In genomic region chr9:57218776-57219175, GRCm38 (mm10) we compare ENCODE assay signal across 41 mouse cellular contexts. TPM values are rescaled to one million over a fixed set of nuclear protein-coding genes. Genes with fewer than 3 reads are reported as not detected.
"Had no signal": no experiment of that assay in that cellular context is flagged by ENCODE, and none has a peak within 500 bp of the region (broad histone marks: within the 10 kb centered on the region; RNA-seq: fewer than 3 reads in every experiment).

No protein-coding gene starts in this region.

- ATAC-seq: forebrain, postnatal 0 days; hindbrain, postnatal 0 days; intestine, embryonic 16.5 days had no signal

- H3K4me1 ChIP-seq: heart, embryonic 12.5 days; hindbrain, embryonic 13.5 days; hindbrain, embryonic 15.5 days; limb, embryonic 13.5 days; limb, embryonic 15.5 days; liver, embryonic 15.5 days had no signal

- H3K36me3 ChIP-seq: heart, embryonic 12.5 days; hindbrain, embryonic 13.5 days; hindbrain, embryonic 15.5 days; limb, embryonic 13.5 days; limb, embryonic 15.5 days; liver, embryonic 13.5 days; liver, embryonic 15.5 days had no signal

- H3K27me3 ChIP-seq: hindbrain, embryonic 13.5 days; hindbrain, embryonic 15.5 days; limb, embryonic 13.5 days; limb, embryonic 15.5 days; liver, embryonic 13.5 days; liver, embryonic 15.5 days had no signal

- H3K27ac ChIP-seq: heart, adult 2 months; hindbrain, embryonic 13.5 days; hindbrain, embryonic 15.5 days; hindbrain, postnatal 0 days; limb, embryonic 13.5 days; limb, embryonic 15.5 days; liver, embryonic 13.5 days; liver, embryonic 15.5 days had no signal

- H3K9me3 ChIP-seq: hindbrain, embryonic 13.5 days; hindbrain, embryonic 15.5 days; limb, embryonic 13.5 days; limb, embryonic 15.5 days; liver, embryonic 13.5 days; liver, embryonic 15.5 days had no signal

- H3K4me2 ChIP-seq: heart, embryonic 12.5 days; hindbrain, embryonic 13.5 days; hindbrain, embryonic 15.5 days; limb, embryonic 13.5 days; limb, embryonic 15.5 days; liver, embryonic 11.5 days; liver, embryonic 13.5 days; liver, embryonic 15.5 days had no signal

- H3K4me3 ChIP-seq: heart, adult 2 months; heart, embryonic 12.5 days; hindbrain, embryonic 13.5 days; hindbrain, embryonic 15.5 days; limb, embryonic 13.5 days; limb, embryonic 15.5 days; liver, embryonic 13.5 days; liver, embryonic 15.5 days had no signal

- H3K9ac ChIP-seq: forebrain, postnatal 0 days; heart, embryonic 12.5 days; hindbrain, embryonic 13.5 days; hindbrain, embryonic 15.5 days; limb, embryonic 13.5 days; limb, embryonic 15.5 days; liver, embryonic 13.5 days; liver, embryonic 15.5 days had no signal

- DNase-seq: forebrain, postnatal 0 days; gastrocnemius, postnatal 14 days; gastrocnemius, postnatal 36 days; heart, adult 2 months; heart, postnatal 10 days; heart, postnatal 36 days; kidney, adult 11 months; kidney, postnatal 10 days; kidney, postnatal 25 days; layer of hippocampus, adult 9-11 months; layer of hippocampus, postnatal 36 days; left cerebral cortex, postnatal 4 days; liver, embryonic 13.5 days had no signal

RNA-seq across cellular contexts. Expression of gene Trcg1, which starts 17.6 kb away (rescaled TPM):
- total RNA-seq: forebrain, postnatal 0 days; gastrocnemius, adult 18-20 months; gastrocnemius, adult 8-10 months; gastrocnemius, postnatal 14 days; gastrocnemius, postnatal 36 days; heart, adult 2 months; heart, postnatal 10 days; heart, postnatal 36 days; hematopoietic stem cell, adult 5-6 weeks; hindbrain, postnatal 0 days; layer of hippocampus, adult 18-20 months; layer of hippocampus, adult 8-10 months; layer of hippocampus, postnatal 14 days; layer of hippocampus, postnatal 36 days; left cerebral cortex, adult 18-20 months; left cerebral cortex, adult 8-10 months; left cerebral cortex, postnatal 10 days; left cerebral cortex, postnatal 25 days; left cerebral cortex, postnatal 4 days had no signal
- polyA plus RNA-seq: forebrain, postnatal 0 days; gonadal fat pad, adult 2 months; heart, adult 2 months; heart, embryonic 12.5 days; heart, embryonic 14.5 days; heart, embryonic 16.5 days; hindbrain, embryonic 11.5 days; hindbrain, embryonic 13.5 days; hindbrain, embryonic 15.5 days; hindbrain, postnatal 0 days; intestine, embryonic 14.5 days; intestine, embryonic 16.5 days; kidney, embryonic 14.5 days; kidney, embryonic 16.5 days; large intestine, adult 2 months; limb, embryonic 11.5 days; limb, embryonic 13.5 days; limb, embryonic 15.5 days; liver, embryonic 11.5 days; liver, embryonic 13.5 days; liver, embryonic 15.5 days had no signal
